Mouse (Mus musculus): ENCODE data around the gene Gm38394.
A peak's percentile ranks its signal among the peaks of the same experiment; 100 is the strongest.
"Not testable (repeated sequence)": the region's sequence is repeated elsewhere in the genome, so short reads cannot be mapped to it uniquely, and the experiment has no call there.

Gene Gm38394

DNA sequence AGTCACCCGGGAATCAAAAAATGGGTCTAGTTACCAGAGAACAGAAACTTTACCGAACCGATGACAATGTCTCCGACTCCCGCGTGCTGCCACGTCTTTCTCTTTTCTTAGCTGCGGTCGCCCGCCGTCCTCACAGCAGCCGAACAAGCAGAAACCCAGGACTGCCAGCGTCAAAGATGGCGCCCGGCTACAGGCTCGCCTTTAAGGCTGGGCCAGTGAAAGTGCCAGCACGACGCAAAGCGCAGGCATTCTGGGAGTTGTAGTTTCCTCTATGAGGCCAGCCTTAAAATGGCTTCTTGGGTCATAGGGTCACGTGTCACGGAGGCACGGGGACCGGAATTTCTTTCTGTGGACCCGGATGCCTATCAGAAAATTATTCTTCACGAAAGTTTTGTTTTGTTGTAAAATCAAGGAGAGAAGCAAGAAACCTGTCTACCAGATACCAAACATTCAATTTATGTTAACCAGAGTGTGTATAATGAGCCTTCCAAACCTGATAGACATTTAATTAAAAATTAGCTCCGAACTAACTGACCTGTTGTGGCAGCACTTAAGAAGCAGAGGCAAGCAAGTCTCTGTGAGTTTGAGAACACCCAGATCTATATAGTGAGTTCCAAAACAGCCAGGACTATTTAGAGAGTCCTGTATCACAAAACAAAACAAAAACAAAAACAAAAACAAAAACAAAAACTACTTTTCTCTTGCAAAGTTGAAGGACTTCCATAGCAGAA lies at the start of gene Gm38394:
Gm38394 (minus strand) TSS at position 116 of the 731 bp plus-strand sequence.
- peak; percentile 91 for DNase-seq (ENCODE audit: low read depth, low spot score)

DNA sequence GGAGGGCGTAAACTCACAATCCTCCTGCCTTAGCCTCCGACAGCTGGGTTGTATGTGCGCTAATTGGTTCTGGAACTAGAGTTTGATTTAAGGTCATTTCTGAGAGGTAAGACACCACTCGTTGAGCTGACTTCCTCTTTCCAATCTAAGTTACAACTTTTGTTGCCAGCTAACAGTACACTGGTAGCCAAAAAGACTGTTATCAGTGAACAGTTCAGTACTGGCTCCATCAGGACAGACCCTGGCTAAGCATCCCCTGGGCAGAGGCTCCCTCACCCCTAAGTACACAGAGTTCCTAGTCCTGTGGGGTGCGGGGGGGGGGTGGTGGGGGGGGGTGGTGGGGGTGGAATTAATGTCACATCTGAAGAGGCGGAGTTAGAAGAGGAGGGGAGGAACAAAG lies 49.8 kb upstream of the Gm38394 start:
- no peak for DNase-seq (ENCODE audit: low read depth, low spot score)

DNA sequence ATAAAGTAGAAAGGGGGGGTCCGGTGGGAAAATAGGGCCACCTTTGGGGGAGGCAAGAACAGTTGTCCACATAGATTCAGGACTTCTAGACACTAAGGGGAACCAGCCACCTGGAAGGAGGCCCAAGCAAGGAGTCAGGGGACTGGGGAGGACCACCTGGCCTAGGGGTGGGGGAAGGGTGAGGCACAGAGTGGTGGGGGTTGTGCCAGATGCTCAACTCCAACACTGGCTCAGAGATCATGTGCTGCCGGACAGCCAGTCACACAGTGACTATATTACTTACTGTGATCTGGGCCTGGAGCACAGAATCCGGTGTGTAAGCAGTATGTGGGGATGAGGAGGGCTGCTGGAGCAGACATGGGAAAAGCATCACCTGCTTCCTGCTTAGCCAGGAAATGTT lies 48.2 kb upstream of the Gm38394 start:
- no peak for DNase-seq (ENCODE audit: low read depth, low spot score)

DNA sequence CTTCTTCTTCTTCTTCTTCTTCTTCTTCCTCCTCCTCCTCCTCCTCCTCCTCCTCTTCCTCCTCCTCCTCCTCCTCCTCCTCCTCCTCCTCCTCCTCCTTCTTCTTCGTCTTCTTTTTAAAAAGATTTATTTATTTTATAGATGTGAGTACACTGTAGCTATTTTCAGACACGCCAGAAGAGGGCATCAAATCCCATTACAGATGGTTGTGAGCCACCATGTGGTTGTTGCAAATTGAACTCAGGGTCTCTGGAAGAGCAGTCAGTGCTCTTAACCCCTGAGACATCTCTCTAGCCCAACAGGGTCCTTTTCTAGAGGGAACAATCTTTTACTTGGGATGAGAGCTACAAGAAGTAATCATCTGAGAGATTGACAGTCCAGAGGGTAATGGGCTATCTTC lies 40.7 kb upstream of the Gm38394 start:
- not testable (repeated sequence) for DNase-seq (ENCODE audit: low read depth, low spot score)

DNA sequence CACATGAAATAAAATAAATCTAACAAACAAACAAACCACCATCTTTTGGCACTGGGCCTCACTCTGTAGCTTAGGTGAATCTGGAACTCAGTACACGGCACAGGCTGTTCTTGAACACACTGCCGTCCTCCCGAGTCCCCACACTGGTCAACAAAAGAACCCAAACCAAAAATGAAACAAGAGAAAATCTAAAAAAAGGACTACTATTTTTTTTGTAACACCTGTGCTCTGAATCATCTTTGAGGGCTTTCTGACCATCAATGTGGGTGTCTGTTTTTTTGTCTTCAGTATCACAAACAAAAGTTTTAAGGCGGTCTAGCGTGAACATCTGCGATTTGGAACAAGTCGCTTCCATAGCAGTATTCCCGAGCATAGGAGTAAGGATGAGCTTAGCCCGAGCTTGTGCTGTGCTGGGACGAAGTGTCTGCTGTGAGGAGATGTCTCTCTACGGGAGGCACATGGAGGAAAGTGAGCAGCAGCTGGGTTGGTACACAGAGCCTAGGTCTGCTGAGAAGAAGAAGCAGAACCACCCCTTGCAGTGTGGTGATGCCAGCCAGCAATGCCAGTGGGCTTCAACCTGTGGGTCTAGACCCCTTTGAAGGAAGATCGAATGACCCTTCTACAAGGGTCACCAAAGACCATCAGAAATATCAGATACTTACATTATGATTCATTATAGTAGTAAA lies 37.0 kb upstream of the Gm38394 start:
- DNase-seq (ENCODE audit: low read depth, low spot score): no peak

DNA sequence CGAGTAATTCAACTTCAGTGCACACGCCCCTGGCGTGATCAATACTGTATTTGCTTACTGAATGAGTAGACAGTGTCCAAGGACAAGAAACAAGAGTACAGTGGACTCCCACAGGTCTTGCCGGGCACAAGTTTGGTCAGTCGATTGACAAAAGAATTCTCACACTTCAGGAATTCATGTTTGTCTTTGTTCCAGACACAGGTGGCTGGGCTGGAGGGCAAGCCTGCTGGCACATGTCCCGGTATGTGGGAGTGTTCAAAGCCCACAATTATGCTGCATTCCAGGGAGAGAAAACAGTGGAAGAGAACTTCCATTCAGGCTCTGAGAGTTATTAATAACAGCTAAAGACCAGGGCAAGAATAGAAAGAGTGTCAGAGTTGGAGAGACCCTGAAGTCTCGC lies 34.8 kb upstream of the Gm38394 start:
- no peak for DNase-seq (ENCODE audit: low read depth, low spot score)

DNA sequence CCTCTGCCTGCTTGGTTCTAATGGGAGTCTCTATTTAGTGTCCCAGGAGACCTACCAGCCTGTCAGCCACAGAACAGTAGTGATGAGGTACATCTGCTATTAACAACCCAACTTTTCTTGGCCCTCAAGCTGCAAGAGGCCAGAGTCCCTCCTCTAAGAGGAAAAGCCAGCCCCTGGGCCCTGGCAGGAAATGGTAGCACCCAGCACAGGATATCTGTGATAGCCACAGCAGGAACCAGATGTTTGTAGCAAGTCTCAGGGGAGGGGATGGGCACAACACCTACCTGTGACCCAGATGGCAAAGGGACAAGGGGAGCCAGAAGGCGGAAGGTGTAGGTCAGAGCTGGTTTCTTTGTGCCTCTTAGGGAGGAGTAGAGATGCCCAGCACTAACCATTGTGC lies 33.8 kb upstream of the Gm38394 start:
- no peak for DNase-seq (ENCODE audit: low read depth, low spot score)

DNA sequence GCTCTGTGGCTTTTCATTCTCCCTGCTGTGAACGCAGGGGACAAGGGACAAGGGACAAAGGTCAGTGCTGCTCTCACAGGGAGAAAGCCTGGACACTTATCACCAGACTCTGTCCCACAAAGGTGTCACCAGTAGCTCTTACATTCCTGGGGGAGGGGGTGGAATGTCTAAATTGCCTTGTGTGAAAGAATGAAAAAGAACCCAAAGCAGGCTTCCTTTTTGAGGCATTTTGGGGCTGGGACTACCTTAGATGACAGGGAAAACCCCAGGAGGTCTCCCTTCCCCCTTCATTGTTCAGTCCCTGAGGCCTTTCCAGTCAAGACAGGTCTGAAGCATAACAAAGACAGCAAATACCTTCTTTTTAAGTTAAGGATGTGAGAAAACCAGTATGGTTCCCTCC lies 33.2 kb upstream of the Gm38394 start:
- DNase-seq (ENCODE audit: low read depth, low spot score): no peak

DNA sequence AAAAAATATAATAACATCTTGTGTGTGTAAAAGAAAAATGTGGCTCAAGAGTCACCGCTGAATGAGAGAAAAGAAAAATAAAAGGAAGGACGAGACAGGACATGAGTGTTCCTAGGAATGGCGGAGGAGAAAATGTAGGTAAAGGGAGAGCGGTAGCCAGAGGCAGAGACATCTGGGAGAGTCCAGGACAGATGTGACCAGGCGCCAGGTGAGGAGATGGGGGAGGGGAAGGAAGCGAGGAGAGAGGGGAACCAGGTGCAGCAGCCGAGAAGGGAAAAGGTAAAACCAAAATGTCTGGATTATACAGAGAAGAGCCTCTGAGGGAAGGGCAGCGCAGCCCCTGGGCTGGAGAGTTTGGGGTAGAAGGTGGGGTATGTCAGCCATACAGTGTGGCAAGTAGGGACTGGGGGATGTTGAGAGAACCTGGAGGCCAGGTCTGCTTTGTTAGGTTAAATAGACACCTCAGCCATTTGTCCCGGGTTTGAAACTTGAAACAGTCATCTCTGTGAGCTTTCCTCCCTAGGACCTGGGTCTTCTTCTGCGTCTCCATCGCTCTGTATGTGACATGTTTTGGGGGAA lies 32.5 kb upstream of the Gm38394 start:
- no peak for DNase-seq (ENCODE audit: low read depth, low spot score)

DNA sequence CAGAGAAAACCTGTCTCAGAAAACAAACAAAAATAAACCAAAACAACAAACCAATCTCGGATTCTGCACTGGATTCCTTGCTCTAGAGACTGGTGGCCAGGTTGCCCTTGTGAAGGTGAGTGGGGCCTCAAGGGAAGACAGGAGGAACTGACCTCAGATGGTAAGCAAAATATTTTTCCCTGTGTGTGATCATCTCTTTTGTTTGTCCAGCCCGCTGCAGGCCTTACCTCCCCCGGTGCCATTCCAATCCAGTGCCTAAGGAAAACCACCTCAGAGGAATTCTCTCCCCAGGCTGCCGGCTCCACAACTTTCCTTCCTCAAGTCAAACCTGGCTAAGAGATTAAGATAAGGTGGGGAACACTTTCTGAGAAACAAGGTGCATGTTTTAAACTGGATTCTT lies 31.1 kb upstream of the Gm38394 start:
- DNase-seq (ENCODE audit: low read depth, low spot score): no peak

DNA sequence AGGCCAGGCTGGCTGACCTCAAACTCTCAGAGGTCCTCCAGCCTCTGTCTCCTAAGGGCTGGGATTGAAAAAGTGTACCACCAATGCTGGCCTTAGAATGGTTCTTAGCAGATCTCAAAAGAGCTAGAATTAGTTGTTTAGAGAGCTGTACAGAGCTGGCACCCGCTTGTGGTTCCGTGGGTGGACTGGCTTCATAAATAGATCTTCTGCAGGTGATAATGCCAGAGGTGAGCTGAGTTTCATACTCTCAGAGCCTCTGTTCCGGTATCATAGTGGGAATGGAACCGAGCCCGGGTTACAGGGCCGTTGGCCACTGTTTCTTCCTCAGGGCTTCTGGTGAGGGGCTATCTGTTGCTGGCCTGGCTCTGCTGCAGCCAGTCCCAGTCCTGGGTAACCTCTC lies 29.9 kb upstream of the Gm38394 start:
- DNase-seq (ENCODE audit: low read depth, low spot score): no peak

DNA sequence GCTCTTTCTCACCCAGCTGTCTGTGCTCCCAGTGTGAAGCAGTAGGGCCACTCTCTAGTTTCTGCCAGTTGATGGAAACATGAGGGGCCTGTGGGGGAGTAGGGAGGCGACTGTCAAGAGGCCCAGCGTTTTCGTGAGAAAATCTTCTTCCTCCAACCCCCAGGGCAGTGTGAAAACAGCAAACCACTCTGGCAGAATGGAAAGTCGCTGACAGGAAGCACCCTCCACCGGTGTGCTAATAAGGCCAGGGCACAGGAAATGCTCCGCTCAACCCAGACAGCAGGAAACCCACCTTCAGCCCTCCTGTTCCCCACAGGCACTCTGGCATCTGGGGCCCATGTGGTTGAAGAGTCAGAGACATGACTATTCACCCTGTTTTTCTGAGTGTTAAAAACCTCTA lies 28.8 kb upstream of the Gm38394 start, which contains the start of gene Lax1:
Lax1 (minus strand) TSS at position 212 of the 400 bp plus-strand sequence.
- DNase-seq (ENCODE audit: low read depth, low spot score): no peak

DNA sequence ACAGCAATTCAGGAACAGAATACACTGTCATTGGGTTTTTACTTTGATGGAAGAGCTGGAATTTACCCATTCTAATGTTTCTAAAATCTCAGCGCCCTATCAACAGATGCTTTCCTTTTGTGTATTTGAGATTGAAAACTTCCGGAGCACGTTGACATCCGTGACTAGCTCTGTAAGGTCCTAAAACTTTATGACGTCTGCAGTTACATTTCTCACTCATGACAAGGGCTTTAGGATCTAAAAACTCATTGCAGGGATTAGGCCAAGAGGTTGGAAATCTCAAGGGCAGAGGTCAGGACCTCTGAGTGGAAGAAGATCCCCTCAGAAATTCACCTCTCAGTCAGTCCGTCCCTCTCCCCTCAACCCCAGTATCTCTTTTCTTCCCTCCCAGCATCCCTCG lies 27.2 kb upstream of the Gm38394 start:
- DNase-seq (ENCODE audit: low read depth, low spot score): no peak

DNA sequence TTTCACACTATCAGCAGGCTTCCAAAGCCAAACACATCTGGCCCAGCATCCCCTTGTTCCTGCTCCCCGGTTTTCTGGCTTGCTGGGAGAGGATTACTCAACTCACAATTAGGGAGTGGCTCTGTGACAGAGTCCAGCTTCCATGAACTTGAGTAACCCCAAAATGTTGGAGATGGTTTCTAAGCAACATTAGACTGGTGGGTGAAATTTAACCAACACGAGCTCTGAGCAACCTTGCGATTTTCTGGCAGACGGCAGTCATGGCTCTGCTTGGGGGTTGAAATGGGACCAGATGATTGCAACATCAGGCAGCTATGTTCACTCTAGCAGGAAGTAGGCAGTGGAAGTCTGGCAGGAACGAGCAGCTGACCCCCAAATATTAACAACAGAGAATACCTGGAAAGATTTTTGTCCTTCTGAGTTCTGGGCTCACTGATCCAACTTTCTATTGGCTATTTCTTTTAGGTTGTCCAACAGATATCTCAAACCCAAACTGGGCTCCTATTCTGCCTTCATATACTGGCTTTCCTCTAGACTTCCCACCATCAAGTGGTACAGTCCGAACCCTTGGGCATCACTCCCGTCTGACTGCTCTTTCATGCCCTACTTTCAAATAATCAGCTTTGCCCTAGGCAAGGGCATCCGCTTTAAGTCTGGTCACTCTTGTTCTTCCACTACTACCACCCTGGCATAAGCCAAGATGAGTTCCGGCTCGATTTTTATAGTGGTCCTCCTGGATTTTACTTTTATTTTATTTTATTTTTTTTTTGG lies 24.8 kb upstream of the Gm38394 start:
- no peak for DNase-seq (ENCODE audit: low read depth, low spot score)

DNA sequence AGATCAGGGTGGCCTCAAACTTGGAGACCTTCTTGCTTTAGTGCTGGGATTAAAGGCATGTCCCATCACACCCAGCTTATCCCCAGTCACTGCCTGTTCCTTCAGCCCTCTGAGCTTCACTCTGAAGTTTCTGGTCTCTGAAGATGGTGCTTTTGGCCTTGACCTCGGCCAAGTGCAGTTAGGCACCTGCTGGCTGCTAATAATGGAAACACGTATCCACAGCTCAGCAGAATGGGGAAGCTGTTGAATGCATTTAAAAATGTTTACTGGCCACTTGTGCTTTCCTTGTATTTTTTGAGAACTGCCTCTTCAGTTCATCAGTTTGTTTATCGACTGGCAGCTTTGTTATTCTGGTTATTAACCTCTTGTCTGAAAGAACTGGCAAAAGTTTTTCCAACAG lies 10.7 kb upstream of the Gm38394 start:
- no peak for DNase-seq (ENCODE audit: low read depth, low spot score)

DNA sequence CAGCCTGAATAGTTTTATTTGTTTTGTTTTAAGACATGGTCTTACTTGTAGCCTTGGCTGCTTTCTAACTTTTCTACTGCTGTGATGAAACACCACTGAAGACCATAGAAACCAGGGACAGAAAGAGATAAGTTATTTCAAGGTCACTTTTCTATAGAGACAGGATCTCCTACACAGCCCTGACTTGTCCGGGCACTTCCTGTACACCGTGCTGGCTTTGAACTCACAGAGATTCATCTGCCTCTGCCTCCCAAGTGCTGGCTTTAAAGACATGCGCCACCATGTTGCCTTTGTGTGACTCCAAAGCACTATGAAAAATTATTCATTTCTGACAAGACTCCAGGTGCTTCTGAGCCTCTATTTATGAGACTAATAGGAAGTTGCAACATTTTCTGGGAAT lies 10.1 kb upstream of the Gm38394 start:
- DNase-seq (ENCODE audit: low read depth, low spot score): no peak

DNA sequence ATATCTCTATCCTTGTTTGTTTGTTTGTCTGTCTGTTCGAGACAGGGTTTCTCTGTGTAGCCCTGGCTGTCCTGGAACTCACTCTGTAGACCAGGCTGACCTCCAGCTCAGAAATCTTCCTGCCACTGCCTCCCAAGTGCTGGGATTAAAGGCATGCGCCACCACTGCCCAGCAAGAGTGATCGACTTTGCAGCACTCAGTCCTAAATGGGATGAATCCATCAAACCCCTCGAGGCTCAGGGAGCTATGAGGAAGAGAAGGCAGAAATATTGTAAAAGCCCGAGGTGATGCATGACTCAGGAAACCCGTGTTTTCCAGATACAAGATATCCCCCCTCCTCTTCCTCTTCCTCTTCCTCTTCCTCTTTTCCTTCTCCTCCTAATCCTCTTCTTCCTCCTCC lies 9.7 kb upstream of the Gm38394 start:
- no peak for DNase-seq (ENCODE audit: low read depth, low spot score)

DNA sequence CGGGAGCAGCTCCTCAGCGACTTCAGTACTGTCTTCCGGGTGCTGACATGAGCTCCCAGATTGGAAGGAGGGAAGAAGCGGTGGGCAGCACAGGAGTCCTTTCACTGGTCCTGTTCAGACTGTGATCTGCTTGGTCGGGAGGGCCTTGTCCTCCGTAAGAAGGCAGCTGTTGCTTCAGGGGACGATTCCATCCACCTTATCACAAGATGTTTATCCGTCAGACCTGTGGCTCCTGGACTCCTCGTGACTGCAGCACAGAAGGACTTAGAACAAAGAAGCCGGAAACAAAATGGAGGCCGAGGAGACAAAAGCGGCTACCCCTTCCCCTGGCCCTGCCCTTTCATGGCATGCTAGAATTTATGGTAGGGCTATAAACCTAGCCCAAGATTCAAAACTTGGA lies 9.1 kb upstream of the Gm38394 start:
- no peak for DNase-seq (ENCODE audit: low read depth, low spot score)

DNA sequence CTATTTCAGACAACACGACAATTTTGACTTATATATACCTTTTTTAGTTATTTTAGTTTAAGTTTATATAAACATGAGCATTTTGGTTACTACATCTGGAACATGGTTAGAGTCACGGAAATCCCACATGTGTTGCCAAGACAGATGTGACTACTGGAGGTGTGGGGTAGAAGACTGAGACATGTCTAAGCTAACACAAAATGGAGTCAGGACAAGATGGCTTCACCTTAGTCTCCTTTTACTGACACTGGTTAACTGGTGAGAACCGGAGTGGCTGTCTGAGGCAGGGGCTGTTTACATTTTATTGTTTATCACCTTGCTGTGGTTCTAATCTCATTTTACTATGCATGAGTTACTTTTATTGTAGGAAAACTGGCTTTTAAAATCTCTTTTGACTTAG lies 7.5 kb upstream of the Gm38394 start:
- no peak for DNase-seq (ENCODE audit: low read depth, low spot score)

DNA sequence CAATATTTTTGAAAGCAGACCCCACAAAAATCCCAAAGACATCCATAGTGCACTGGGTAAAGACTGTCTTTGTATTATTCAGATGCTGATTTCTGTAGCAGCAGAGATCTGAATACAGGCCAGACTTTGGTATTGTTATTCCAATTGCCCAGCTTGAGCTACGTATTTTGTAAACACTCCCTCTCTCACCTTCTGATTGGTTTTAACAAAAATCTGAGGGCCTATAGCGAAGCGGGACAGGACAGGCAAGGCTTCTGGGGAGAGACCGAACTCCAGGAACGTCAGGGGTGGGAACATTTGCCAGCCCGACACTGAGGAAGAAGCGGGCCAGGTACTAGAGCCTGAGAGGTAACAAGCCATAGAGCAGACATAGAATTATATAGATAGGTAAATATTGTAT lies 6.6 kb upstream of the Gm38394 start:
- no peak for DNase-seq (ENCODE audit: low read depth, low spot score)

DNA sequence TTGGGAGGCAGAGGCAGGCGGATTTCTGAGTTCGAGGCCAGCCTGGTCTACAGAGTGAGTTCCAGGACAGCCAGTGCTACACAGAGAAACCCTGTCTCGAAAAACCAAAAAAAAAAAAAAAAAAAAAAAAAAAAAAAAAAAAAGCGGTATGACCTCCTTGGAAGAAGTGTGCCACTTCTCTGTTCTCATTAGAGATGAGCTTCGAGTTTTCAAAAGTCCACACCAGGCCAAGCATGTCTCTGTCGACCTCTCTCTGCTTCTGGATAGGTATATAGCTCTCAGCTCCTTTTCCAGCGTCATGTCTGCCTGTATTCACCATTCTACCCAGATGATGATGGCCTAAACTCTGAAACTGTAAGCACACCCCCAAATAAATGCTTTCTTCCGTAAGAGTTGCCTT lies 4.6 kb upstream of the Gm38394 start:
- not testable (repeated sequence) for DNase-seq (ENCODE audit: low read depth, low spot score)
